Mouse (Mus musculus) left cerebral cortex, adult 2 months (tissue): ENCODE measurements around the gene Ercc4. TPM values are rescaled to one million over a fixed set of nuclear protein-coding genes. Genes with fewer than 3 reads are reported as not detected.
"Not testable (repeated sequence)": the region's sequence is repeated elsewhere in the genome, so short reads cannot be mapped to it uniquely, and the experiment has no call there.

Experiments used
- DNase-seq, 2 experiments: peaks; one replicate each; pipeline ENCODE4 v3.0.0; 2021 to 2022; ENCODE audit warnings: low spot score in 2 of 2, mixed read lengths in 1 of 2; ENCODE audit errors: extremely low spot score in 1 of 2
- H3K27ac ChIP-seq: fragments of 200-600 bp; 2 replicates; pipeline ENCODE4 v1.8.1; 2022
- H3K4me3 ChIP-seq: fragments of 200-600 bp; 2 replicates; pipeline ENCODE4 v1.8.1; 2022
- CTCF ChIP-seq: fragments of 200-600 bp; IDR thresholded peaks from 2 replicates; pipeline ENCODE4 v1.8.1; 2022; ENCODE audit warnings: antibody characterized with exemption, mild to moderate bottlenecking, moderate library complexity
- intact Hi-C: fragments of 180-260 bp; cut with DNase I; formaldehyde crosslinking; loops from one replicate; pipeline ENCODE4 v1.15.1; 2025
- long read RNA-seq, 2 experiments: library from polyadenylated mRNA; stranded (forward); transcript quantifications; one replicate each; pipeline ENCODE4 v2.0.0; 2021; ENCODE audit warnings: borderline mapping rate in 2 of 2
- total RNA-seq, 2 experiments: library from RNA; stranded (reverse); gene quantifications; 2 replicates each; pipeline ENCODE4 v1.2.3; 2021

Gene Ercc4
- 10 to 100 TPM; 21.3 to 25.8 TPM for total RNA-seq
- long read RNA-seq, experiment 1, transcript Ercc4-201 (11 exons, 3,480 nt) = major isoform, 21 of 35 reads
- long read RNA-seq, experiment 1, partial matches to known transcripts = 4 of 35 reads
- long read RNA-seq, experiment 1, other reads (novel, unspliced or antisense) = 10 of 35 reads
- long read RNA-seq, experiment 2, transcript Ercc4-201 (11 exons, 3,480 nt) = major isoform, 16 of 22 reads
- long read RNA-seq, experiment 2, partial matches to known transcripts = 4 of 22 reads
- long read RNA-seq, experiment 2, other reads (novel, unspliced or antisense) = 2 of 22 reads

GRCm38 (mm10) chr16:13109156-13109989 lies at the start of gene Ercc4:
TSS of gene Ercc4 (plus strand) at chr16:13109684.
- Histone ChIP-seq H3K27ac (peak within 1 kb of the TSS; percentile 80), H3K4me3 (peak within 1 kb of the TSS; percentile 75)
- intact Hi-C loops = loop anchor here (10.0 kb wide), 1 partner anchor 1125 kb away; the partner anchor contains the start of gene Shisa9
- peak; percentile 84 for TF ChIP-seq CTCF
- peak; percentile 96 to 99 for DNase-seq

- TF ChIP-seq CTCF = no peak
- intact Hi-C loops = no loop called here
- no peak for DNase-seq
- Histone ChIP-seq H3K27ac (no peak overlapping the region), H3K4me3 (no peak overlapping the region)
Observed at GRCm38 (mm10) chr16:13061113-13061512, 48.4 kb upstream of the Ercc4 start.

GRCm38 (mm10) chr16:13074176-13074575 lies 35.3 kb upstream of the Ercc4 start:
- no peak for TF ChIP-seq CTCF
- intact Hi-C loops = no loop called here
- no peak overlapping the region for H3K27ac ChIP-seq
- H3K4me3 ChIP-seq = no peak overlapping the region
- DNase-seq = no peak

- intact Hi-C loops = no loop called here
- H3K27ac ChIP-seq = no peak overlapping the region
- TF ChIP-seq CTCF = peak; percentile 29
- no peak overlapping the region for H3K4me3 ChIP-seq
- no peak for DNase-seq
Observed at GRCm38 (mm10) chr16:13080161-13080560, 29.3 kb upstream of the Ercc4 start.

GRCm38 (mm10) chr16:13083155-13083798 lies 26.2 kb upstream of the Ercc4 start:
- Histone ChIP-seq H3K4me3 (no peak overlapping the region), H3K27ac (no peak overlapping the region)
- no peak for TF ChIP-seq CTCF
- intact Hi-C loops = no loop called here
- DNase-seq = no peak

- intact Hi-C loops = loop anchor here (10.0 kb wide), 1 partner anchor 1124 kb away; the partner anchor contains the start of gene Shisa9
- Histone ChIP-seq H3K4me3 (no peak overlapping the region), H3K27ac (0 out of 2 replicates have a peak overlapping the region, but pooled peaks have one; percentile 80)
- no peak for TF ChIP-seq CTCF
- peak in 1 of 2 experiments; percentile 22 for DNase-seq
Observed at GRCm38 (mm10) chr16:13108356-13108755, 1.1 kb upstream of the Ercc4 start.

- Histone ChIP-seq H3K27ac (peak overlapping the region; percentile 80), H3K4me3 (peak overlapping the region; percentile 75)
- no peak for TF ChIP-seq CTCF
- DNase-seq = no peak
- intact Hi-C loops = loop anchor here (10.0 kb wide), 3 partner anchors 515 to 1125 kb away; partner anchors contain the start of genes Pla2g10 and Shisa9
Observed at GRCm38 (mm10) chr16:13109990-13110595, 609 bp downstream of the Ercc4 start.

- no peak for TF ChIP-seq CTCF
- intact Hi-C loops = loop anchor here (10.0 kb wide), 2 partner anchors 510 to 620 kb away; partner anchors contain the start of gene Pla2g10
- H3K27ac ChIP-seq = no peak overlapping the region
- H3K4me3 ChIP-seq = no peak overlapping the region
- no peak for DNase-seq
Observed at GRCm38 (mm10) chr16:13114821-13115220, 5.3 kb downstream of the Ercc4 start.

GRCm38 (mm10) chr16:13115466-13115865 lies 6.0 kb downstream of the Ercc4 start:
- intact Hi-C loops = loop anchor here (10.0 kb wide), 2 partner anchors 509 to 619 kb away; partner anchors contain the start of gene Pla2g10
- DNase-seq, H3K27ac ChIP-seq, H3K4me3 ChIP-seq: not testable (repeated sequence)

- peak in 1 of 2 experiments; percentile 33 for DNase-seq
- intact Hi-C loops = loop anchor here (10.0 kb wide), 2 partner anchors 507 to 617 kb away; partner anchors contain the start of gene Pla2g10
- TF ChIP-seq CTCF = peak; percentile 86
- Histone ChIP-seq H3K4me3 (no peak overlapping the region), H3K27ac (no peak overlapping the region)
Observed at GRCm38 (mm10) chr16:13117299-13117966, 7.9 kb downstream of the Ercc4 start.
